Mouse (Mus musculus) liver, embryonic 16.5 days (tissue): ENCODE data around the gene Mtmr10. TPM values are rescaled to one million over a fixed set of nuclear protein-coding genes. Genes with fewer than 3 reads are reported as not detected.

Experiments used
- ATAC-seq: fragments of 200-750 bp; cut with Nextera tagmentation; 2 replicates; pipeline ENCODE4 v1.8.0; 2017; ENCODE audit warnings: low read depth, mild to moderate bottlenecking, moderate number of reproducible peaks, moderate library complexity
- H3K27ac ChIP-seq: fragments of 300-500 bp; sonication (generic); 2 replicates; pipeline ENCODE4 v1.5.1; 2014; ENCODE audit warnings: mild to moderate bottlenecking, low read length
- H3K27me3 ChIP-seq: fragments of 300-500 bp; sonication (generic); 2 replicates; pipeline ENCODE4 v1.6.1; 2014; ENCODE audit warnings: low read depth, low read length, mixed read lengths; ENCODE audit not compliant: control insufficient read depth, insufficient read depth
- H3K36me3 ChIP-seq: fragments of 300-500 bp; sonication (generic); 2 replicates; pipeline ENCODE4 v1.6.1; 2014; ENCODE audit warnings: mild to moderate bottlenecking; ENCODE audit not compliant: control insufficient read depth, insufficient read depth
- H3K4me1 ChIP-seq: fragments of 300-500 bp; sonication (generic); 2 replicates; pipeline ENCODE4 v1.6.1; 2014; ENCODE audit warnings: low read depth, low read length, mixed read lengths; ENCODE audit not compliant: control insufficient read depth
- H3K4me2 ChIP-seq: fragments of 300-500 bp; sonication (generic); 2 replicates; pipeline ENCODE4 v1.6.1; 2014; ENCODE audit warnings: low read depth, low read length, mixed read lengths
- H3K4me3 ChIP-seq: fragments of 300-500 bp; sonication (generic); 2 replicates; pipeline ENCODE4 v1.5.1; 2014; ENCODE audit warnings: low read depth, mild to moderate bottlenecking, low read length
- H3K9ac ChIP-seq: fragments of 300-500 bp; sonication (generic); 2 replicates; pipeline ENCODE4 v1.6.1; 2014; ENCODE audit warnings: low read depth, low read length
- H3K9me3 ChIP-seq: fragments of 300-500 bp; sonication (generic); replicated peaks from 2 replicates; pipeline ENCODE4 v1.6.1; 2016; ENCODE audit warnings: low read length; ENCODE audit not compliant: control insufficient read depth
- WGBS: fragments of 180-500 bp; shearing (Covaris S2); extraction: QIAGEN DNeasy Blood & Tissue Kit; methylation state at CpG from one replicate; pipeline ENCODE4 v1.1.7; 2014; ENCODE audit not compliant: insufficient replicate concordance; 5-methylcytosine and 5-hydroxymethylcytosine counted together
- polyA plus RNA-seq: library from polyadenylated mRNA; unstranded; fragments of >200 nt; fragmentation: Nextera tagmentation; extraction: Ambion mirVana; gene quantifications from 2 replicates; pipeline ENCODE4 v1.2.1, GENCODE M21; 2015

Mtmr10 gene
- polyA plus RNA-seq, 1 experiment from 2014 or later = 5.7 TPM

GRCm38 (mm10) chr7:64279548-64279947, 7.9 kb upstream of the Mtmr10 start:
- H3K4me2 ChIP-seq = no peak overlapping the region
- 24% methylated on average over 3 of the region's 3 CpGs for WGBS

GRCm38 (mm10) chr7:64286566-64286965, 887 bp upstream of the Mtmr10 start:
- no peak overlapping the region for H3K9ac ChIP-seq
- H3K27ac ChIP-seq = no peak overlapping the region
- H3K4me2 ChIP-seq = peak overlapping the region; percentile 88
- peaks cover 11% of the 10 kb centered on the region for H3K4me1 ChIP-seq
- no peak overlapping the region; the same call in 1 of the 2 replicates for H3K4me3 ChIP-seq
- no peaks in the 10 kb centered on the region for H3K36me3 ChIP-seq
- no peak for ATAC-seq
- no peaks in the 10 kb centered on the region for H3K9me3 ChIP-seq
- H3K27me3 ChIP-seq = no peaks in the 10 kb centered on the region

More at GRCm38 (mm10) chr7:64279548-64279947, 7.9 kb upstream of the Mtmr10 start:
- H3K27ac ChIP-seq = no peak overlapping the region
- no peak overlapping the region for H3K4me3 ChIP-seq
- H3K27me3 ChIP-seq = no peaks in the 10 kb centered on the region
- no peaks in the 10 kb centered on the region for H3K9me3 ChIP-seq
- H3K36me3 ChIP-seq = no peaks in the 10 kb centered on the region
- ATAC-seq = no peak
- no peak overlapping the region for H3K9ac ChIP-seq
- H3K4me1 ChIP-seq = no peaks in the 10 kb centered on the region

GRCm38 (mm10) chr7:64289416-64289815, 2.0 kb downstream of the Mtmr10 start:
- Histone ChIP-seq H3K36me3 (no peaks in the 10 kb centered on the region), H3K9me3 (no peaks in the 10 kb centered on the region), H3K4me2 (0 out of 2 replicates have a peak overlapping the region, but pooled peaks have one; percentile 24), H3K27me3 (no peaks in the 10 kb centered on the region), H3K9ac (no peak overlapping the region), H3K27ac (no peak overlapping the region), H3K4me3 (no peak overlapping the region), H3K4me1 (peaks cover 11% of the 10 kb centered on the region)
- 79% methylated on average over 7 of the region's 7 CpGs for WGBS
- peak; percentile 33 for ATAC-seq

GRCm38 (mm10) chr7:64290431-64290830, 3.0 kb downstream of the Mtmr10 start:
- no peaks in the 10 kb centered on the region for H3K36me3 ChIP-seq
- no peaks in the 10 kb centered on the region for H3K9me3 ChIP-seq
- H3K4me1 ChIP-seq = peaks cover 11% of the 10 kb centered on the region
- H3K27me3 ChIP-seq = no peaks in the 10 kb centered on the region
- no peak overlapping the region for H3K27ac ChIP-seq
- H3K4me2 ChIP-seq = no peak overlapping the region
- no peak overlapping the region for H3K4me3 ChIP-seq
- 68% methylated on average over 6 of the region's 6 CpGs for WGBS
- no peak overlapping the region for H3K9ac ChIP-seq
- ATAC-seq = no peak

GRCm38 (mm10) chr7:64291722-64292121, 4.3 kb downstream of the Mtmr10 start:
- Histone ChIP-seq H3K4me2 (no peak overlapping the region), H3K9ac (no peak overlapping the region), H3K4me3 (no peak overlapping the region), H3K36me3 (no peaks in the 10 kb centered on the region), H3K4me1 (peaks cover 9% of the 10 kb centered on the region), H3K27me3 (no peaks in the 10 kb centered on the region), H3K27ac (no peak overlapping the region), H3K9me3 (no peaks in the 10 kb centered on the region)
- ATAC-seq = no peak
- 77% methylated on average over 10 of the region's 10 CpGs for WGBS

- Histone ChIP-seq H3K27ac (no peak overlapping the region), H3K9ac (no peak overlapping the region), H3K9me3 (no peaks in the 10 kb centered on the region), H3K27me3 (no peaks in the 10 kb centered on the region), H3K36me3 (no peaks in the 10 kb centered on the region), H3K4me1 (no peaks in the 10 kb centered on the region; the same call in 1 of the 2 replicates), H3K4me3 (no peak overlapping the region), H3K4me2 (no peak overlapping the region)
- no peak for ATAC-seq
- 75% methylated on average over 5 of the region's 5 CpGs for WGBS
Observed at GRCm38 (mm10) chr7:64296286-64297010, 9.0 kb downstream of the Mtmr10 start.

GRCm38 (mm10) chr7:64310241-64310640, 22.8 kb downstream of the Mtmr10 start:
- Histone ChIP-seq H3K36me3 (no peaks in the 10 kb centered on the region), H3K27me3 (no peaks in the 10 kb centered on the region), H3K9me3 (no peaks in the 10 kb centered on the region), H3K4me1 (no peaks in the 10 kb centered on the region), H3K4me3 (no peak overlapping the region), H3K9ac (no peak overlapping the region), H3K27ac (no peak overlapping the region), H3K4me2 (no peak overlapping the region)
- no peak for ATAC-seq
- 72% methylated on average over 7 of the region's 7 CpGs for WGBS

GRCm38 (mm10) chr7:64310756-64311155, 23.3 kb downstream of the Mtmr10 start:
- Histone ChIP-seq H3K36me3 (no peaks in the 10 kb centered on the region), H3K27me3 (no peaks in the 10 kb centered on the region), H3K9ac (no peak overlapping the region), H3K9me3 (no peaks in the 10 kb centered on the region), H3K4me3 (no peak overlapping the region), H3K4me2 (no peak overlapping the region), H3K27ac (no peak overlapping the region), H3K4me1 (no peaks in the 10 kb centered on the region)
- no peak for ATAC-seq
- 43% methylated on average over 2 of the region's 2 CpGs for WGBS

GRCm38 (mm10) chr7:64312811-64313210, 25.4 kb downstream of the Mtmr10 start:
- Histone ChIP-seq H3K27ac (no peak overlapping the region), H3K4me2 (no peak overlapping the region), H3K4me1 (no peaks in the 10 kb centered on the region), H3K36me3 (no peaks in the 10 kb centered on the region), H3K27me3 (no peaks in the 10 kb centered on the region), H3K9me3 (no peaks in the 10 kb centered on the region), H3K9ac (no peak overlapping the region), H3K4me3 (no peak overlapping the region)
- peak; percentile 69; the same call in 1 of the 2 replicates for ATAC-seq
- WGBS = 69% methylated on average over 7 of the region's 7 CpGs
